Mouse (Mus musculus) C2C12 (cell line): ENCODE results near the gene Mboat2.

Experiments
- CEBPB ChIP-seq: IDR thresholded peaks from one replicate; pipeline ENCODE4 v1.6.1; 2011; ENCODE audit warnings: low read depth, mild to moderate bottlenecking, control low read depth, moderate library complexity
- CTCF ChIP-seq: IDR thresholded peaks from one replicate; pipeline ENCODE4 v1.5.1; 2011; ENCODE audit not compliant: control insufficient read depth, insufficient read depth, insufficient read length
- MAX ChIP-seq: IDR thresholded peaks from one replicate; pipeline ENCODE4 v1.6.1; 2011; ENCODE audit warnings: mild to moderate bottlenecking, control low read depth
- MYOD1 ChIP-seq: IDR thresholded peaks from one replicate; pipeline ENCODE4 v1.6.1; 2011; ENCODE audit warnings: low read depth; ENCODE audit not compliant: control insufficient read depth, insufficient read length
- MYOG ChIP-seq: IDR thresholded peaks from one replicate; pipeline ENCODE4 v1.6.1; 2011; ENCODE audit not compliant: control insufficient read depth, insufficient read length; ENCODE audit errors: extremely low read depth
- USF1 ChIP-seq: IDR thresholded peaks from one replicate; pipeline ENCODE4 v1.6.1; 2011; ENCODE audit warnings: low read depth, mild to moderate bottlenecking, control low read depth, moderate library complexity

- TF ChIP-seq CEBPB (no peak), CTCF (no peak), MYOG (no peak), USF1 (no peak), MYOD1 (no peak), MAX (no peak)
Measured at GRCm38 (mm10) chr12:24955137-24955536, 124.5 kb downstream of the Mboat2 start.
